Mouse (Mus musculus) olfactory bulb, adult 2 months (tissue): ENCODE measurements around the gene Gldc. TPM values are rescaled to one million over a fixed set of nuclear protein-coding genes. Genes with fewer than 3 reads are reported as not detected.

ENCODE experiments used
- H3K27ac ChIP-seq: fragments of 200-500 bp; 2 replicates; pipeline ENCODE4 v1.5.1; 2012; ENCODE audit warnings: low read depth, low read length; ENCODE audit not compliant: insufficient read depth
- H3K4me1 ChIP-seq: fragments of 200-500 bp; 2 replicates; pipeline ENCODE4 v1.6.1; 2012; ENCODE audit warnings: low read length; ENCODE audit not compliant: control insufficient read depth, insufficient read depth
- H3K4me3 ChIP-seq: fragments of 200-500 bp; 2 replicates; pipeline ENCODE4 v1.5.1; 2012; ENCODE audit warnings: mild to moderate bottlenecking, low read depth, low read length, moderate library complexity; ENCODE audit not compliant: insufficient read depth
- CTCF ChIP-seq: fragments of 200-500 bp; IDR thresholded peaks from 2 replicates; pipeline ENCODE4 v1.5.1; 2012; ENCODE audit warnings: low read depth, mild to moderate bottlenecking, low read length, moderate library complexity; ENCODE audit not compliant: insufficient read depth
- POLR2A ChIP-seq: fragments of 200-500 bp; IDR thresholded peaks from 2 replicates; pipeline ENCODE4 v1.6.1; 2012; ENCODE audit warnings: mild to moderate bottlenecking, low read depth, low read length, moderate library complexity; ENCODE audit not compliant: insufficient read depth
- WGBS: fragments of 180-500 bp; shearing (Covaris S2); methylation state at CpG from one replicate; pipeline ENCODE4 v1.1.7; 2018; 5-methylcytosine and 5-hydroxymethylcytosine counted together
- polyA plus RNA-seq: library from polyadenylated mRNA; stranded (reverse); fragments of >200 nt; gene quantifications from 2 replicates; pipeline ENCODE4 v1.2.4, GENCODE M21; 2012; ENCODE audit warnings: low replicate concordance; ENCODE audit not compliant: missing spikeins, insufficient read depth, insufficient read length

Gldc gene
- polyA plus RNA-seq, 1 experiment: not detected

- 72% methylated on average over 6 of the region's 6 CpGs for WGBS
- Histone ChIP-seq H3K4me3 (no peak overlapping the region), H3K4me1 (no peaks in the 10 kb centered on the region), H3K27ac (no peak overlapping the region)
- TF ChIP-seq POLR2A (no peak), CTCF (no peak)
Observed at GRCm38 (mm10) chr19:30146761-30147160, 28.5 kb downstream of the Gldc start.

GRCm38 (mm10) chr19:30145106-30145505 is 30.1 kb downstream of the Gldc start:
- H3K4me1 ChIP-seq: no peaks in the 10 kb centered on the region
- H3K4me3 ChIP-seq: no peak overlapping the region
- TF ChIP-seq CTCF (no peak), POLR2A (no peak)
- no peak overlapping the region for H3K27ac ChIP-seq
- 94% methylated on average over 4 of the region's 4 CpGs for WGBS

GRCm38 (mm10) chr19:30136308-30136707 is 38.9 kb downstream of the Gldc start:
- TF ChIP-seq POLR2A (no peak), CTCF (no peak)
- Histone ChIP-seq H3K27ac (no peak overlapping the region), H3K4me3 (no peak overlapping the region), H3K4me1 (peaks cover 3% of the 10 kb centered on the region; the same call in 1 of the 2 replicates)
- WGBS: 51% methylated on average over 1 of the region's 1 CpGs

GRCm38 (mm10) chr19:30128177-30128576 is 47.1 kb downstream of the Gldc start:
- WGBS: 63% methylated on average over 4 of the region's 4 CpGs
- Histone ChIP-seq H3K4me3 (no peak overlapping the region), H3K27ac (no peak overlapping the region), H3K4me1 (peaks cover 7% of the 10 kb centered on the region)
- TF ChIP-seq CTCF: no peak
- TF ChIP-seq POLR2A: no peak

- H3K27ac ChIP-seq: peak overlapping the region; percentile 78
- H3K4me3 ChIP-seq: no peak overlapping the region
- H3K4me1 ChIP-seq: peaks cover 7% of the 10 kb centered on the region
- TF ChIP-seq CTCF: no peak
- no peak for TF ChIP-seq POLR2A
- 49% methylated on average over 7 of the region's 7 CpGs for WGBS
Observed at GRCm38 (mm10) chr19:30125670-30126059, 49.6 kb downstream of the Gldc start.

GRCm38 (mm10) chr19:30124999-30125669 is 50.1 kb downstream of the Gldc start:
- TF ChIP-seq CTCF (no peak), POLR2A (no peak)
- H3K27ac ChIP-seq: peak overlapping the region; percentile 78
- no peak overlapping the region for H3K4me3 ChIP-seq
- 27% methylated on average over 7 of the region's 7 CpGs for WGBS
- peaks cover 7% of the 10 kb centered on the region for H3K4me1 ChIP-seq

GRCm38 (mm10) chr19:30118344-30119312 is 56.6 kb downstream of the Gldc start:
- peak overlapping the region; percentile 75 for H3K27ac ChIP-seq
- TF ChIP-seq POLR2A (no peak), CTCF (no peak)
- H3K4me3 ChIP-seq: no peak overlapping the region
- peaks cover 24% of the 10 kb centered on the region for H3K4me1 ChIP-seq
- 72% methylated on average over 17 of the region's 17 CpGs for WGBS

- Histone ChIP-seq H3K4me1 (peaks cover 29% of the 10 kb centered on the region), H3K4me3 (no peak overlapping the region), H3K27ac (peak overlapping the region; percentile 75)
- WGBS: 21% methylated on average over 9 of the region's 9 CpGs
- TF ChIP-seq POLR2A: no peak
Observed at GRCm38 (mm10) chr19:30117775-30118174, 57.5 kb downstream of the Gldc start.

- TF ChIP-seq POLR2A (no peak), CTCF (no peak)
- H3K4me3 ChIP-seq: no peak overlapping the region
- H3K4me1 ChIP-seq: peaks cover 29% of the 10 kb centered on the region
- peak overlapping the region; percentile 12; the same call in 1 of the 2 replicates for H3K27ac ChIP-seq
- 40% methylated on average over 4 of the region's 4 CpGs for WGBS
Observed at GRCm38 (mm10) chr19:30117241-30117640, 58.0 kb downstream of the Gldc start.
